Mouse (Mus musculus) ES-Bruce4 (cell line): ENCODE measurements around the gene Emc8. TPM values are rescaled to one million over a fixed set of nuclear protein-coding genes. Genes with fewer than 3 reads are reported as not detected.
A peak's percentile ranks its signal among the peaks of the same experiment; 100 is the strongest.
"Not testable (repeated sequence)": the region's sequence is repeated elsewhere in the genome, so short reads cannot be mapped to it uniquely, and the experiment has no call there.

Experiments used
- H3K27ac ChIP-seq: 2 replicates; pipeline ENCODE4 v1.5.1; 2012; ENCODE audit warnings: low read length, inconsistent platforms; ENCODE audit not compliant: insufficient read depth
- H3K27me3 ChIP-seq: 2 replicates; pipeline ENCODE4 v1.6.1; 2012; ENCODE audit warnings: mild to moderate bottlenecking, low read length, inconsistent platforms; ENCODE audit not compliant: control insufficient read depth, poor library complexity, insufficient read depth, severe bottlenecking
- H3K36me3 ChIP-seq: 2 replicates; pipeline ENCODE4 v1.6.1; 2012; ENCODE audit warnings: inconsistent platforms, mild to moderate bottlenecking, low read length, moderate library complexity; ENCODE audit not compliant: control insufficient read depth, poor library complexity, insufficient read depth, severe bottlenecking
- H3K4me1 ChIP-seq: one replicate; pipeline ENCODE4 v1.8.1; 2011; ENCODE audit warnings: low read length; ENCODE audit not compliant: control insufficient read depth, insufficient read depth
- H3K4me3 ChIP-seq: 2 replicates; pipeline ENCODE4 v1.5.1; 2011; ENCODE audit warnings: low read depth, mild to moderate bottlenecking, low read length
- H3K9ac ChIP-seq: 2 replicates; pipeline ENCODE4 v1.6.1; 2012; ENCODE audit warnings: low read depth, mild to moderate bottlenecking, inconsistent platforms; ENCODE audit not compliant: poor library complexity, severe bottlenecking
- H3K9me3 ChIP-seq: replicated peaks from 2 replicates; pipeline ENCODE4 v1.6.1; 2012; ENCODE audit warnings: mild to moderate bottlenecking, low read length, inconsistent platforms; ENCODE audit not compliant: control insufficient read depth, poor library complexity, insufficient read depth, severe bottlenecking
- CTCF ChIP-seq: IDR thresholded peaks from one replicate; pipeline ENCODE4 v1.8.1; 2011; ENCODE audit warnings: low read depth, low read length
- EP300 ChIP-seq: IDR thresholded peaks from 2 replicates; pipeline ENCODE4 v1.6.1; 2011; ENCODE audit warnings: low read depth, low read length; ENCODE audit not compliant: insufficient read depth
- POLR2A ChIP-seq: IDR thresholded peaks from one replicate; pipeline ENCODE4 v1.8.1; 2011; ENCODE audit warnings: low read length; ENCODE audit not compliant: insufficient read depth
- polyA plus RNA-seq: library from polyadenylated mRNA; stranded (reverse); fragments of >200 nt; gene quantifications from 2 replicates; pipeline ENCODE4 v1.2.4, GENCODE M21; 2011; ENCODE audit warnings: low read depth; ENCODE audit not compliant: missing spikeins, insufficient read depth, insufficient read length

The Emc8 gene
- polyA plus RNA-seq, 1 experiment = 124 TPM

- no peak overlapping the region for H3K4me3 ChIP-seq
- no peaks in the 10 kb centered on the region for H3K9me3 ChIP-seq
- H3K4me1 ChIP-seq = no peaks in the 10 kb centered on the region
- H3K27ac ChIP-seq = no peak overlapping the region
- no peak for TF ChIP-seq POLR2A
- TF ChIP-seq CTCF = no peak
- no peak for TF ChIP-seq EP300
- no peaks in the 10 kb centered on the region for H3K27me3 ChIP-seq
- no peaks in the 10 kb centered on the region for H3K36me3 ChIP-seq
- no peak overlapping the region for H3K9ac ChIP-seq
These were observed 12.7 kb upstream of the Emc8 start for GRCm38 (mm10) chr8:120681113-120681512.

- TF ChIP-seq CTCF = peak; percentile 56
- not testable (repeated sequence) for H3K36me3 ChIP-seq, H3K9me3 ChIP-seq, H3K27me3 ChIP-seq, H3K9ac ChIP-seq, H3K27ac ChIP-seq, H3K4me1 ChIP-seq, H3K4me3 ChIP-seq
These were observed 12.0 kb upstream of the Emc8 start for GRCm38 (mm10) chr8:120680405-120680804.

- H3K27ac ChIP-seq = no peak overlapping the region
- H3K9ac ChIP-seq = no peak overlapping the region
- H3K4me1 ChIP-seq = no peaks in the 10 kb centered on the region
- H3K36me3 ChIP-seq = no peaks in the 10 kb centered on the region
- H3K9me3 ChIP-seq = no peaks in the 10 kb centered on the region
- no peak for TF ChIP-seq CTCF
- TF ChIP-seq POLR2A = no peak
- no peak for TF ChIP-seq EP300
- no peak overlapping the region for H3K4me3 ChIP-seq
- no peaks in the 10 kb centered on the region for H3K27me3 ChIP-seq
These were observed 11.4 kb upstream of the Emc8 start for GRCm38 (mm10) chr8:120679629-120680387.

DNA sequence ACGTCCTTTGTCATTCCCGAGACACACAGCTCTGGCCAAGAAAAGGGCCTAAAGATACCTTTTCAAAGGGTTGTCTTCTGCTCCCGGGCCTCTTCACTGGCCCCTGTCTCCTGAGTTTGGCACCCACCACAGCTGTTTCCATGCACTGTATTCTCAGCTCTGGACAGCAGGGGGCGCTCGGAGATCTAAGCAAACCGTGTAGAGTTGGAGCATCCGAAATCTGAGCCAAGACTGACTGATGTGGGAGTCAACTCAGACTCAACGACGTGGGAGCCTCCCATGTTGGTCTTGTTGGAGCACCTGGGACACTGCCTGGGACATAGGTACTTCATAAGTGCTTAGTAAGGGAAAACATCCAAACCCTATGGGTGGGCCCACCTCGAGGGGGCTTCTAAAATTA lies 10.1 kb upstream of the Emc8 start:
- no peak overlapping the region for H3K9ac ChIP-seq
- no peak overlapping the region for H3K4me3 ChIP-seq
- H3K27me3 ChIP-seq = no peaks in the 10 kb centered on the region
- no peaks in the 10 kb centered on the region for H3K4me1 ChIP-seq
- H3K9me3 ChIP-seq = no peaks in the 10 kb centered on the region
- TF ChIP-seq POLR2A = no peak
- peak; percentile 91 for TF ChIP-seq CTCF
- TF ChIP-seq EP300 = no peak
- peaks cover 8% of the 10 kb centered on the region for H3K36me3 ChIP-seq
- H3K27ac ChIP-seq = no peak overlapping the region

DNA sequence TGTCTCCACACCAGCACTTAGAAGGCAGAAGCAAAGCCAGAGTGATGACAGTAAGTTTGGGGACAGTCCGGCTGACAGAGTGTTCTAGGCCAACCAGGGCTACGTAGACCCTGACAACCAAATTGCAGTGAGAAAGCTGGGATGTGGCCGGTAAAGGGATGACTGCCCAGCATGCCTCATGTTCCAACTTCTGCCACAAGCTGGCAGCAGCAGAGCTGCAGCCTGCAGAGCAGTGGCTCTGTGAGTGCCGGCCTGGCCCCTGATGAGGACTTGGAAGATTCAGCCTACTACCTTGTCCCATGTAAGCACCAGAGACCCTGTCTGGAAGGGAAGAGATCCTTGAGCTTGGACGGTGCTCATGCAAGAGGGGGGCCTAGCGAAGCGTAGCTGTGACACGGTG lies 7.3 kb upstream of the Emc8 start:
- Histone ChIP-seq H3K4me3 (no peak overlapping the region), H3K27ac (no peak overlapping the region), H3K9me3 (no peaks in the 10 kb centered on the region), H3K27me3 (no peaks in the 10 kb centered on the region), H3K4me1 (peaks cover 2% of the 10 kb centered on the region), H3K36me3 (peaks cover 28% of the 10 kb centered on the region), H3K9ac (no peak overlapping the region)
- no peak for TF ChIP-seq POLR2A
- TF ChIP-seq CTCF = peak; percentile 3

DNA sequence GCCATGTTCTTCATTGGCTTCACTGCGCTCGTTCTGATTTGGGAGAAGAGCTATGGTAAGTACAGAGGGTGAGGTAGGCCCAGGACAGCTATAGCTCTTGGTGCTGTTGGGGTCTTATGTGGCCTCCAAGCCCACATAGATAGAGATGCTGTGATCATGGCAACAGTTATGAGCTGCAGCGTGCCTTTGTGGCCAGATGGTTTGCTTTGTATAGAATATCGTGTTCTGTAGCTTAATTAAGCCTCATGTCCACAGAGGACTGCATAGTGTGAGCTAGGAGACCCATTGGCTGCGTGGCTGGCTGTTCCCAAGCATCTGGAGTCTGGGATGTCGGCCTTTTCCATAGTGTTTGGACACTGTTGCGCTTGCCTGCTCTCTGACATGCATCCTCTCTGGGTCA lies 4.9 kb upstream of the Emc8 start:
- no peak overlapping the region for H3K27ac ChIP-seq
- no peak for TF ChIP-seq POLR2A
- no peak overlapping the region for H3K9ac ChIP-seq
- no peaks in the 10 kb centered on the region for H3K27me3 ChIP-seq
- H3K4me3 ChIP-seq = no peak overlapping the region
- peaks cover 42% of the 10 kb centered on the region for H3K36me3 ChIP-seq
- peaks cover 6% of the 10 kb centered on the region for H3K4me1 ChIP-seq
- H3K9me3 ChIP-seq = no peaks in the 10 kb centered on the region
